11 mouse cellular contexts compared by ENCODE assay signal in the genomic region with DNA sequence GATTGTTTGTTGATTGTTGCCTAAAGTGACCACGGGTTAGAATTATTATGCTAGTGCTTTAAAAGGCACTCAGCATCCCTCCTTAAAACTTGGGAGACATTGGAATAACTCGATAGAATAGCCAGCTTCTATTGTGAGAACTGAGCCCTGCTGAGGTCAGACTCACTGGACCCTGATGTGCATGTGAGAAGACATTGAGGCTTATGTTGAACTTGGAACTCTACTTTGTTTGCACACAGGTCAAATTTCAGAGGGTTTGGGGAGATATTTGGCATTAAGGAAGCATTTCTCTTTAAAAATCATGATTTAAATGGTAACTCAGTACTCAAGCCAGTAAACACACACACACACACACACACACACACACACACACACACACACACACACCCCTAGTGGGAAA.
"Had no signal": no experiment of that assay in that cellular context is flagged by ENCODE, and none has a peak within 500 bp of the region (broad histone marks: within the 10 kb centered on the region; RNA-seq: fewer than 3 reads in every experiment).

No protein-coding gene starts in this region.

- H3K9me3 ChIP-seq: hindbrain, embryonic 13.5 days; limb, embryonic 15.5 days; midbrain, embryonic 13.5 days; stomach, embryonic 15.5 days had no signal

- ATAC-seq: hindbrain, postnatal 0 days; midbrain, embryonic 13.5 days had no signal

- H3K36me3 ChIP-seq: hindbrain, embryonic 13.5 days; limb, embryonic 15.5 days; midbrain, embryonic 13.5 days; stomach, embryonic 15.5 days had no signal

- H3K4me2 ChIP-seq: hindbrain, embryonic 13.5 days; limb, embryonic 15.5 days; midbrain, embryonic 13.5 days; stomach, embryonic 15.5 days had no signal

- H3K27ac ChIP-seq: hindbrain, embryonic 13.5 days; hindbrain, postnatal 0 days; limb, embryonic 15.5 days; midbrain, embryonic 13.5 days; stomach, embryonic 15.5 days had no signal

- H3K4me3 ChIP-seq: hindbrain, embryonic 13.5 days; limb, embryonic 15.5 days; midbrain, embryonic 13.5 days; stomach, embryonic 15.5 days had no signal

- H3K9ac ChIP-seq: hindbrain, embryonic 13.5 days; limb, embryonic 15.5 days; midbrain, embryonic 13.5 days; stomach, embryonic 15.5 days had no signal

- H3K27me3 ChIP-seq: hindbrain, embryonic 13.5 days; limb, embryonic 15.5 days; midbrain, embryonic 13.5 days; stomach, embryonic 15.5 days had no signal

- H3K4me1 ChIP-seq: hindbrain, embryonic 13.5 days; limb, embryonic 15.5 days; midbrain, embryonic 13.5 days; stomach, embryonic 15.5 days had no signal

- DNase-seq: left cerebral cortex, postnatal 4 days; lung, adult 18-20 months; lung, postnatal 36 days; right cerebral cortex, postnatal 14 days; thymus, adult 2 months; thymus, postnatal 25 days had no signal
